Mouse (Mus musculus) midbrain, embryonic 12.5 days (tissue): ENCODE results near the gene Dhrs3. TPM values are rescaled to one million over a fixed set of nuclear protein-coding genes. Genes with fewer than 3 reads are reported as not detected.

Source experiments
- ATAC-seq: fragments of 200-750 bp; cut with Nextera tagmentation; 2 replicates; pipeline ENCODE4 v1.8.0; 2017; ENCODE audit warnings: low read depth, moderate TSS enrichment, moderate library complexity; ENCODE audit not compliant: low FRiP score
- H3K27ac ChIP-seq: fragments of 300-500 bp; sonication (generic); replicated peaks from 2 replicates; pipeline ENCODE4 v1.5.1; 2016; ENCODE audit warnings: mild to moderate bottlenecking
- H3K27me3 ChIP-seq: fragments of 300-500 bp; sonication (generic); 2 replicates; pipeline ENCODE4 v1.6.1; 2016; ENCODE audit warnings: mild to moderate bottlenecking
- H3K36me3 ChIP-seq: fragments of 300-500 bp; sonication (generic); 2 replicates; pipeline ENCODE4 v1.6.1; 2016
- H3K4me1 ChIP-seq: fragments of 300-500 bp; sonication (generic); 2 replicates; pipeline ENCODE4 v1.6.1; 2016
- H3K4me2 ChIP-seq: fragments of 300-500 bp; sonication (generic); replicated peaks from 2 replicates; pipeline ENCODE4 v1.6.1; 2016; ENCODE audit warnings: mild to moderate bottlenecking, moderate library complexity
- H3K4me3 ChIP-seq: fragments of 300-500 bp; sonication (generic); 2 replicates; pipeline ENCODE4 v1.5.1; 2016; ENCODE audit warnings: mild to moderate bottlenecking
- H3K9ac ChIP-seq: fragments of 300-500 bp; sonication (generic); replicated peaks from 2 replicates; pipeline ENCODE4 v1.6.1; 2016; ENCODE audit warnings: mild to moderate bottlenecking, moderate library complexity
- H3K9me3 ChIP-seq: fragments of 300-500 bp; sonication (generic); 2 replicates; pipeline ENCODE4 v1.6.1; 2016; ENCODE audit warnings: mild to moderate bottlenecking
- whole genome bisulfite sequencing: fragments of 180-500 bp; shearing (Covaris S2); methylation state at CpG from one replicate; pipeline ENCODE4 v1.1.7; 2016; 5-methylcytosine and 5-hydroxymethylcytosine counted together
- polyA plus RNA-seq: library from polyadenylated mRNA; unstranded; fragments of >200 nt; fragmentation: Nextera tagmentation; extraction: Ambion mirVana; gene quantifications from 2 replicates; pipeline ENCODE4 v1.2.1, GENCODE M21; 2016

Dhrs3 gene
- polyA plus RNA-seq, 1 experiment from 2014 or later, result 13.6 TPM

- Histone ChIP-seq H3K9me3 (no peaks in the 10 kb centered on the region), H3K4me1 (peaks cover 9% of the 10 kb centered on the region), H3K27ac (no peak overlapping the region), H3K36me3 (no peaks in the 10 kb centered on the region), H3K27me3 (no peaks in the 10 kb centered on the region), H3K4me2 (no peak overlapping the region), H3K4me3 (no peak overlapping the region), H3K9ac (no peak overlapping the region)
- peak; percentile 36 for ATAC-seq
- 26% methylated on average over 9 of the region's 9 CpGs for WGBS
These were observed 57.1 kb downstream of the Dhrs3 start for GRCm38 (mm10) chr4:144949441-144950326.

- H3K4me3 ChIP-seq, result no peak overlapping the region
- WGBS, result 71% methylated on average over 3 of the region's 3 CpGs
- no peaks in the 10 kb centered on the region for H3K27me3 ChIP-seq
- peaks cover 9% of the 10 kb centered on the region for H3K4me1 ChIP-seq
- no peaks in the 10 kb centered on the region for H3K9me3 ChIP-seq
- H3K9ac ChIP-seq, result no peak overlapping the region
- H3K4me2 ChIP-seq, result no peak overlapping the region
- no peaks in the 10 kb centered on the region for H3K36me3 ChIP-seq
- ATAC-seq, result no peak
- no peak overlapping the region for H3K27ac ChIP-seq
These were observed 57.7 kb downstream of the Dhrs3 start for GRCm38 (mm10) chr4:144950327-144950711.

- no peak overlapping the region for H3K4me3 ChIP-seq
- H3K4me1 ChIP-seq, result peaks cover 9% of the 10 kb centered on the region
- H3K27me3 ChIP-seq, result no peaks in the 10 kb centered on the region
- H3K4me2 ChIP-seq, result no peak overlapping the region
- H3K9ac ChIP-seq, result no peak overlapping the region
- no peak overlapping the region for H3K27ac ChIP-seq
- no peaks in the 10 kb centered on the region for H3K9me3 ChIP-seq
- no peak for ATAC-seq
- WGBS, result 86% methylated on average over 3 of the region's 3 CpGs
- no peaks in the 10 kb centered on the region for H3K36me3 ChIP-seq
These were observed 58.3 kb downstream of the Dhrs3 start for GRCm38 (mm10) chr4:144950883-144951282.

GRCm38 (mm10) chr4:144951859-144952258 is 59.2 kb downstream of the Dhrs3 start:
- Histone ChIP-seq H3K9me3 (no peaks in the 10 kb centered on the region), H3K36me3 (no peaks in the 10 kb centered on the region), H3K4me3 (no peak overlapping the region), H3K9ac (no peak overlapping the region), H3K27ac (no peak overlapping the region), H3K27me3 (no peaks in the 10 kb centered on the region), H3K4me2 (no peak overlapping the region), H3K4me1 (peaks cover 9% of the 10 kb centered on the region)
- ATAC-seq, result no peak
- 88% methylated on average over 7 of the region's 7 CpGs for WGBS

- Histone ChIP-seq H3K27ac (no peak overlapping the region), H3K4me2 (no peak overlapping the region), H3K4me3 (no peak overlapping the region), H3K9me3 (no peaks in the 10 kb centered on the region), H3K4me1 (peaks cover 9% of the 10 kb centered on the region), H3K9ac (no peak overlapping the region), H3K27me3 (no peaks in the 10 kb centered on the region), H3K36me3 (no peaks in the 10 kb centered on the region)
- WGBS, result 94% methylated on average over 1 of the region's 1 CpGs
- ATAC-seq, result no peak
These were observed 60.8 kb downstream of the Dhrs3 start for GRCm38 (mm10) chr4:144953421-144953820.

DNA sequence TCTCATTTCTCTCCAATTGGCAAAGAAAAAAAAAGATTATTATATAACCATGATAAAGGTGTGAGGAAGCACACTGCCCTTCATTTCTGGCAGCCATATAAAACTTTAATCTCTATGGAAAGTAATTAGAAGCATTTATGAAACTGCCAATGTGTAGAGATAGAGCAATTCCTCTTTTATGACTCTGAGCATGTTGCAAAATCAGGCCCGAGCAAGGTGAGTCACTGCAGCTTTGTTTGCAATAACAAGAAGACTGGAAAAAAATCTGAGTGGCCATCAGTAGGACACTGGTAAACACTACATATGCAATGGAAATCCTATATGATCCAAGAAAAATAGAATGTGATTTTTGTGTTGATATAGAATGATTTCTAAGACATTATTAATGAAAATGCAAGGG is 63.2 kb downstream of the Dhrs3 start:
- H3K9me3 ChIP-seq, result no peaks in the 10 kb centered on the region
- 84% methylated on average over 1 of the region's 1 CpGs for WGBS
- no peaks in the 10 kb centered on the region for H3K4me1 ChIP-seq
- no peak overlapping the region for H3K27ac ChIP-seq
- no peak overlapping the region for H3K9ac ChIP-seq
- no peaks in the 10 kb centered on the region for H3K27me3 ChIP-seq
- no peaks in the 10 kb centered on the region for H3K36me3 ChIP-seq
- H3K4me2 ChIP-seq, result no peak overlapping the region
- H3K4me3 ChIP-seq, result no peak overlapping the region
- ATAC-seq, result no peak

DNA sequence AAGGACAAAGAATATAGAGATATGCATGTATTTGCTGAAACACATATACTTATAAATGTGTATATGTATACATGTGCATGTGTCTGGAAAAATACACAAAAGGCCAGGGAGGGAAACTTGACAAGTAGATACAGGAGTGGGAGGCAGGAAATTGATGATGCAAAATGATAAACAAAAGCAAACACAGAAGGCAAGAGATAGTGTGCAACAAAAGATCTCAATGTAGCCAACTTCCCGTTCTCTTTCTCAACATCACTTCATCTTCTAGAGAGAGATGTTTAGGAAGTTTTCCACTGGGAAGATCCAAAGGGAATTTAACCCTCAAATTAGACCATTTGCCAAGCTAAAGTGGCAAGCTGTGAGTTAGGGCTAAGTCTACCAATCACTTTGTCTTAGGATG is 63.7 kb downstream of the Dhrs3 start:
- Histone ChIP-seq H3K27ac (no peak overlapping the region), H3K36me3 (no peaks in the 10 kb centered on the region), H3K9ac (no peak overlapping the region), H3K4me3 (no peak overlapping the region), H3K9me3 (no peaks in the 10 kb centered on the region), H3K27me3 (no peaks in the 10 kb centered on the region), H3K4me2 (no peak overlapping the region), H3K4me1 (no peaks in the 10 kb centered on the region)
- 88% methylated on average over 1 of the region's 1 CpGs for WGBS
- ATAC-seq, result no peak

DNA sequence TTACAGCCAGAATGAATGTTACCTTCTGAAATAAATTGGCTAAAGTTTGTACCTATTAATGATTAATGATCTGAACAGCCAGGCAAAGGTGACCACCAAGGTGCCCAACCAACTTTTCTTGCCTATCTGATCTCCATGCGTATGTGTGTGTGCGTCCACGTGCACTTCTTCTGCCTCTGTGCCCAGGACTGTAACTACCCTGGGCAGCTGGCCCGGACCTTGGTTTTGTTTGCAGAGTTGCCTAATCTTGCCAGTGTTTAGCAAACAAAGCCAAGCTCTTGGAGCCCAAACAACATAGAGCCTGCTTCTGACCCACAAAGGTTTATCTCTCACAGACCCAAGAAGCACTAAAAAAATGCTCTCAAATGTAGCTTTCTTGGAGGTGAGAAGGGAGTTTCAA is 64.6 kb downstream of the Dhrs3 start:
- Histone ChIP-seq H3K27ac (no peak overlapping the region), H3K36me3 (no peaks in the 10 kb centered on the region)

GRCm38 (mm10) chr4:144957721-144958120 is 65.1 kb downstream of the Dhrs3 start:
- WGBS, result 64% methylated on average over 2 of the region's 2 CpGs
- no peak for ATAC-seq
- Histone ChIP-seq H3K27ac (no peak overlapping the region), H3K4me1 (no peaks in the 10 kb centered on the region), H3K4me2 (no peak overlapping the region), H3K9me3 (no peaks in the 10 kb centered on the region), H3K36me3 (no peaks in the 10 kb centered on the region), H3K27me3 (no peaks in the 10 kb centered on the region), H3K9ac (no peak overlapping the region), H3K4me3 (no peak overlapping the region)

More for the DNA sequence above, 64.6 kb downstream of the Dhrs3 start:
- Histone ChIP-seq H3K9ac (no peak overlapping the region), H3K4me2 (no peak overlapping the region), H3K4me1 (no peaks in the 10 kb centered on the region), H3K4me3 (no peak overlapping the region), H3K27me3 (no peaks in the 10 kb centered on the region), H3K9me3 (no peaks in the 10 kb centered on the region)
- 82% methylated on average over 4 of the region's 4 CpGs for WGBS
- no peak for ATAC-seq

- no peak overlapping the region for H3K9ac ChIP-seq
- ATAC-seq, result no peak
- no peak overlapping the region for H3K27ac ChIP-seq
- H3K9me3 ChIP-seq, result no peaks in the 10 kb centered on the region
- no peaks in the 10 kb centered on the region for H3K4me1 ChIP-seq
- no peaks in the 10 kb centered on the region for H3K27me3 ChIP-seq
- no peak overlapping the region for H3K4me2 ChIP-seq
- H3K4me3 ChIP-seq, result no peak overlapping the region
- H3K36me3 ChIP-seq, result no peaks in the 10 kb centered on the region
- WGBS, result 65% methylated on average over 8 of the region's 8 CpGs
These were observed 67.7 kb downstream of the Dhrs3 start for GRCm38 (mm10) chr4:144960188-144960904.

DNA sequence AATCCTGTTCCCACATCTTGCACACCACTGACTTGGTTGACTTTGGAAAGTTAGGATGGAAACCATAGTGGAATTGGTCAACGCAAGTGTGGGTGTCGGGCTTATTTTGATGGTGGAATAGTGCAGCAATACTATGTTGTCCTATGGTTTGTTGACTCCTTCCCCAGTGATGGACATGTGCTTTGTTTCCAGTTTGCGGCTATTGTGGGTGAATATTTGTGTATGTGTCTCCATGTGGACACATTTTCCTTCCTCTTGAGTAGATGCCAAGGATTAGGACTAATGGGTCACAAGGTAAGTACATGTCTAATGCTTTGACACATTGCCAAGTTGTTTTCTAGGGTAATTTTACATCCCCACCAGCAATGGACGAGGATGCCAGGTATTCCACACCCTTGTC is 68.6 kb downstream of the Dhrs3 start:
- Histone ChIP-seq H3K9me3 (no peaks in the 10 kb centered on the region), H3K4me3 (no peak overlapping the region), H3K36me3 (no peaks in the 10 kb centered on the region), H3K27ac (no peak overlapping the region), H3K4me1 (no peaks in the 10 kb centered on the region), H3K9ac (no peak overlapping the region), H3K4me2 (no peak overlapping the region), H3K27me3 (no peaks in the 10 kb centered on the region)
- ATAC-seq, result no peak
- WGBS, result 88% methylated on average over 4 of the region's 4 CpGs

DNA sequence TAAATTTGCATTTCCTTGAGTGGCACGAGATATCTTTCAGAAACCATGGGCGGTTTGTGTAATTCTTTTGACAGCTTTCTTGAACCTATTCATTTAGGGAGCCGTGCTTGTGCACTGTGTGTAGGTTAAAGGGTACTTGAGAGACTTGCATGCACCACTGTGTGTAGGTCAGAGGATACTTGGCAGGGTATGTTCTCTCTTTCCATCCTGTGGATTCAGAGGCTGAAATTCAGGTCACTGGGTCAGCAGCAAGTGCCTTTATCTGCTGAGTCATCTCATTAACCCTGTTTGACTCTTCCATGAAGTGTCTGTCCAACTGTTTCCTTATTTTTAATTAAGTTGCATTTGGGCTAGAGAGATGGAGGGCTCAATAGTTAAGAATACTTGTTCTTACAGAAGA is 69.1 kb downstream of the Dhrs3 start:
- Histone ChIP-seq H3K4me3 (no peak overlapping the region), H3K27me3 (no peaks in the 10 kb centered on the region), H3K4me1 (no peaks in the 10 kb centered on the region), H3K9ac (no peak overlapping the region), H3K4me2 (no peak overlapping the region), H3K9me3 (no peaks in the 10 kb centered on the region), H3K36me3 (no peaks in the 10 kb centered on the region), H3K27ac (no peak overlapping the region)
- no peak for ATAC-seq
- 71% methylated on average over 3 of the region's 3 CpGs for WGBS
